Mouse (Mus musculus): ENCODE measurements at regions not wholly inside any gene's neighbourhood (a gene's known extent, or its start where the extent isn't known, plus 50 kb on each side); places are given as distances from the start of the nearest gene placed in this dataset.
"Not testable (repeated sequence)": the region's sequence is repeated elsewhere in the genome, so short reads cannot be mapped to it uniquely, and the experiment has no call there.

- intact Hi-C loops (cut with DNase I) = no loop called here
- DNase-seq (ENCODE audit: low spot score) = peak; percentile 41
Measured at GRCm38 (mm10) chr9:88177575-88178254, 149.3 kb upstream of the Nt5e start.

- intact Hi-C loops (cut with DNase I) = no loop called here
Measured at GRCm38 (mm10) chr9:88181189-88181994, 145.6 kb upstream of the Nt5e start.

GRCm38 (mm10) chr9:88207378-88207777 is 119.6 kb upstream of the Nt5e start:
- DNase-seq (ENCODE audit: low spot score) = no peak
- intact Hi-C loops (cut with DNase I) = no loop called here

More at GRCm38 (mm10) chr9:88181189-88181994, 145.6 kb upstream of the Nt5e start:
- DNase-seq (ENCODE audit: low spot score) = no peak

GRCm38 (mm10) chr9:88208022-88208421 is 119.0 kb upstream of the Nt5e start:
- DNase-seq (ENCODE audit: low spot score) = no peak
- intact Hi-C loops (cut with DNase I) = no loop called here

- intact Hi-C loops (cut with DNase I) = no loop called here
- no peak for DNase-seq (ENCODE audit: low spot score)
Measured at GRCm38 (mm10) chr9:88214758-88215157, 112.2 kb upstream of the Nt5e start.

- no peak for DNase-seq (ENCODE audit: low spot score)
- intact Hi-C loops (cut with DNase I) = loop anchor here (5.0 to 10.0 kb wide), 4 partner anchors 106 to 486 kb away; partner anchors contain the start of gene Tbx18
Measured at GRCm38 (mm10) chr9:88220360-88220759, 106.6 kb upstream of the Nt5e start.

- intact Hi-C loops (cut with DNase I) = loop anchor here (5.0 to 10.0 kb wide), 4 partner anchors 106 to 486 kb away; partner anchors contain the start of gene Tbx18
- no peak for DNase-seq (ENCODE audit: low spot score)
Measured at GRCm38 (mm10) chr9:88221276-88221675, 105.7 kb upstream of the Nt5e start.

- intact Hi-C loops (cut with DNase I) = loop anchor here (2.0 to 10.0 kb wide), 5 partner anchors 107 to 799 kb away; partner anchors contain the start of gene Tbx18
- DNase-seq (ENCODE audit: low spot score) = no peak
Measured at GRCm38 (mm10) chr9:88221850-88222353, 105.1 kb upstream of the Nt5e start.

GRCm38 (mm10) chr9:88237126-88237525 is 89.9 kb upstream of the Nt5e start:
- DNase-seq (ENCODE audit: low spot score) = no peak
- intact Hi-C loops (cut with DNase I) = no loop called here

- intact Hi-C loops (cut with DNase I) = no loop called here
- DNase-seq (ENCODE audit: low spot score) = no peak
Measured at GRCm38 (mm10) chr9:88238346-88238745, 88.7 kb upstream of the Nt5e start.

- intact Hi-C loops (cut with DNase I) = loop anchor here (2.0 to 5.0 kb wide), 3 partner anchors 122 to 307 kb away; partner anchors contain the start of gene Zfp949
- DNase-seq (ENCODE audit: low spot score) = no peak
Measured at GRCm38 (mm10) chr9:88240740-88241139, 86.3 kb upstream of the Nt5e start.

GRCm38 (mm10) chr9:88241203-88241995 is 85.6 kb upstream of the Nt5e start:
- intact Hi-C loops (cut with DNase I) = loop anchor here (2.0 to 5.0 kb wide), 3 partner anchors 121 to 306 kb away; partner anchors contain the start of gene Zfp949
- peak; percentile 62 for DNase-seq (ENCODE audit: low spot score)

- intact Hi-C loops (cut with DNase I) = loop anchor here (5.0 kb wide), 1 partner anchor 305 kb away; the partner anchor contains the start of gene Zfp949
- no peak for DNase-seq (ENCODE audit: low spot score)
Measured at GRCm38 (mm10) chr9:88242530-88242929, 84.5 kb upstream of the Nt5e start.

- DNase-seq (ENCODE audit: low spot score) = no peak
- intact Hi-C loops (cut with DNase I) = loop anchor here (5.0 kb wide), 1 partner anchor 303 kb away; the partner anchor contains the start of gene Zfp949
Measured at GRCm38 (mm10) chr9:88244492-88244891, 82.5 kb upstream of the Nt5e start.

GRCm38 (mm10) chr9:88255948-88256347 is 71.0 kb upstream of the Nt5e start:
- intact Hi-C loops (cut with DNase I) = loop anchor here (5.0 kb wide), 1 partner anchor 71 kb away; the partner anchor contains the start of gene Nt5e
- no peak for DNase-seq (ENCODE audit: low spot score)

GRCm38 (mm10) chr9:88259627-88260026 is 67.4 kb upstream of the Nt5e start:
- intact Hi-C loops (cut with DNase I) = loop anchor here (5.0 kb wide), 1 partner anchor 68 kb away; the partner anchor contains the start of gene Nt5e
- no peak for DNase-seq (ENCODE audit: low spot score)

GRCm38 (mm10) chr9:88260072-88260635 is 66.8 kb upstream of the Nt5e start:
- intact Hi-C loops (cut with DNase I) = no loop called here
- DNase-seq (ENCODE audit: low spot score) = no peak

GRCm38 (mm10) chr9:88262461-88262860 is 64.5 kb upstream of the Nt5e start:
- intact Hi-C loops (cut with DNase I) = no loop called here

GRCm38 (mm10) chr9:88266346-88266745 is 60.7 kb upstream of the Nt5e start:
- DNase-seq (ENCODE audit: low spot score); intact Hi-C loops (cut with DNase I): not testable (repeated sequence)

More at GRCm38 (mm10) chr9:88262461-88262860, 64.5 kb upstream of the Nt5e start:
- no peak for DNase-seq (ENCODE audit: low spot score)
